Mouse (Mus musculus) neural tube, embryonic 12.5 days (tissue): ENCODE data around the gene Gapdhs. TPM values are rescaled to one million over a fixed set of nuclear protein-coding genes. Genes with fewer than 3 reads are reported as not detected.
A peak's percentile ranks its signal among the peaks of the same experiment; 100 is the strongest.
"Not testable (repeated sequence)": the region's sequence is repeated elsewhere in the genome, so short reads cannot be mapped to it uniquely, and the experiment has no call there.

ENCODE experiments used
- ATAC-seq: fragments of 200-750 bp; cut with Nextera tagmentation; 2 replicates; pipeline ENCODE4 v1.8.0; 2017; ENCODE audit warnings: low read depth, mild to moderate bottlenecking, moderate TSS enrichment, moderate library complexity; ENCODE audit not compliant: low FRiP score
- H3K27ac ChIP-seq: fragments of 300-500 bp; sonication (generic); 2 replicates; pipeline ENCODE4 v1.5.1; 2016
- H3K27me3 ChIP-seq: fragments of 300-500 bp; sonication (generic); replicated peaks from 2 replicates; pipeline ENCODE4 v1.6.1; 2016; ENCODE audit warnings: mild to moderate bottlenecking
- H3K36me3 ChIP-seq: fragments of 300-500 bp; sonication (generic); 2 replicates; pipeline ENCODE4 v1.6.1; 2016; ENCODE audit warnings: mild to moderate bottlenecking
- H3K4me1 ChIP-seq: fragments of 300-500 bp; sonication (generic); 2 replicates; pipeline ENCODE4 v1.6.1; 2016
- H3K4me2 ChIP-seq: fragments of 300-500 bp; sonication (generic); replicated peaks from 2 replicates; pipeline ENCODE4 v1.6.1; 2016; ENCODE audit warnings: mild to moderate bottlenecking
- H3K4me3 ChIP-seq: fragments of 300-500 bp; sonication (generic); 2 replicates; pipeline ENCODE4 v1.5.1; 2016
- H3K9ac ChIP-seq: fragments of 300-500 bp; sonication (generic); 2 replicates; pipeline ENCODE4 v1.6.1; 2016; ENCODE audit warnings: mild to moderate bottlenecking
- H3K9me3 ChIP-seq: fragments of 300-500 bp; sonication (generic); 2 replicates; pipeline ENCODE4 v1.6.1; 2016; ENCODE audit warnings: mild to moderate bottlenecking
- WGBS: fragments of 180-500 bp; shearing (Covaris S2); methylation state at CpG from one replicate; pipeline ENCODE4 v1.1.7; 2016; 5-methylcytosine and 5-hydroxymethylcytosine counted together
- polyA plus RNA-seq: library from polyadenylated mRNA; unstranded; fragments of >200 nt; fragmentation: Nextera tagmentation; extraction: Ambion mirVana; gene quantifications from 2 replicates; pipeline ENCODE4 v1.2.1, GENCODE M21; 2016

The Gapdhs gene
- polyA plus RNA-seq, 1 experiment from 2014 or later: 1.4 TPM

DNA sequence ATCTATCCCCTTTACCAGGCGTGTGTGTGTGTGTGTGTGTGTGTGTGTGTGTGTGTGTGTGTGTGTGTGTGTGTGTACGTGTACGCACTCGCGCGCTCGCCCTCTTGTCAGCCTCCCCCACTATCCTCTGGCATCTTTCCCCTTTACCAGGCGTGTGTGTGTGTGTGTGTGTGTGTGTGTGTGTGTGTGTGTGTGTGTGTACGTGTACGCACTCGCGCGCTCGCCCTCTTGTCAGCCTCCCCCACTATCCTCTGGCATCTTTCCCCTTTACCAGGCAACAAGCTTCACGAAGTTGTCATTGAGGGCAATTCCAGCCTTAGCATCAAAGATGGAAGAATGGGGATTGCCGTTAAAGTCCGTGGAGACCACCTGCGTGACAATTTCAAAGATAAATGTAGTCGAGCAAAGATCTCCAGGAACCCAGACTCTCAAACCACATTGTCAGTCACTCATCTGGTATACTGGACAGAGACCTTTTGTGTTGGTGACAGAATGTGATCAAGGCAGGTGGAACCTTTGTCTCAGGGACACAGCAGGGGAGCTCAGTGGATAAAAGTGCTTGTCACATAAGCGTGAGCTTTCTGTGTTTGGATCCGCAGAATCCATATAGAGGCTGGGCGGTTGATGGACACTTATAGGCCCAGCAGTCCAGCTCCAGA lies 13.3 kb downstream of the Gapdhs start:
- Histone ChIP-seq H3K4me3 (peak overlapping the region; percentile 64), H3K27ac (peak overlapping the region; percentile 83), H3K4me1 (peaks cover 16% of the 10 kb centered on the region), H3K9ac (peak overlapping the region; percentile 77), H3K4me2 (peak overlapping the region; percentile 62), H3K36me3 (peaks cover 29% of the 10 kb centered on the region)
- WGBS: 20% methylated on average over 20 of the region's 22 CpGs
- not testable (repeated sequence) for ATAC-seq, H3K27me3 ChIP-seq, H3K9me3 ChIP-seq

DNA sequence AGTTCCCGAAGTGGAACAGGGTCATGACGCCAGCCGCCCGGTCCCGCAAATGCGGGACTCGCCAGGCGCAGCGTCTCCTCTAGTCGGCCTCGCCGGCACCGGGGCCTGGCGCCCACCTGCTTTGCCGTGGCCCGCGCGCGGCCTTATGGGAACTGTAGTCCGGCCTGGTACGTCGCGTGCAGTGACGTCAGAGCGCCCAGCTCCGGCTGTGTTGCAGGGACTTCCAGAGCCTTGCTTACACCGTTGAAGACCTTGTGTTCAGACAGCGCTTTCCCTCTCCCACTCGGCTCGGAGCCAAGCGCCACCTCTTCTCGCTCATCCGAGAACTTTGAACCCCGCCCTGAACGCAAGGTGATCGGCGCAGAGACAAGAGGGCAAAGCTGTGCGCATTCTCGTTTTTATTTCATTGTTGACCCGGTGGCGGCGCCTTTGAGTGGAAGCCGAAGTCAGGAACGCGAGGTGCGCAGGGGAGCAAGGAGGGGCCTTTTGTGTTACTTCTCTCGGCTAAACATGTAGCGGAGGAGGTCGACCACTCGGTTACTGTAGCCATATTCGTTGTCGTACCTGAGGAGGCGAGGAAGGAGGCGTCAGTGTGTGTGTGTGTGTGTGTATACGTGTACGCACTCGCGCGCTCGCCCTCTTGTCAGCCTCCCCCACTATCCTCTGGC lies 14.0 kb downstream of the Gapdhs start, which contains the start of gene Tmem147:
Tmem147 (minus strand) TSS at position 145 of the 668 bp plus-strand sequence.
- Histone ChIP-seq H3K4me2 (peak within 1 kb of the TSS; percentile 62), H3K36me3 (peaks cover 24% of the 10 kb centered on the region), H3K4me1 (peaks cover 16% of the 10 kb centered on the region), H3K9me3 (no peaks in the 10 kb centered on the region), H3K27ac (peak within 1 kb of the TSS; percentile 83), H3K4me3 (peak within 1 kb of the TSS; percentile 64), H3K9ac (peak within 1 kb of the TSS; percentile 77), H3K27me3 (no peaks in the 10 kb centered on the region)
- under 1% methylated on average over 60 of the region's 60 CpGs for WGBS
- ATAC-seq: peak; percentile 98

DNA sequence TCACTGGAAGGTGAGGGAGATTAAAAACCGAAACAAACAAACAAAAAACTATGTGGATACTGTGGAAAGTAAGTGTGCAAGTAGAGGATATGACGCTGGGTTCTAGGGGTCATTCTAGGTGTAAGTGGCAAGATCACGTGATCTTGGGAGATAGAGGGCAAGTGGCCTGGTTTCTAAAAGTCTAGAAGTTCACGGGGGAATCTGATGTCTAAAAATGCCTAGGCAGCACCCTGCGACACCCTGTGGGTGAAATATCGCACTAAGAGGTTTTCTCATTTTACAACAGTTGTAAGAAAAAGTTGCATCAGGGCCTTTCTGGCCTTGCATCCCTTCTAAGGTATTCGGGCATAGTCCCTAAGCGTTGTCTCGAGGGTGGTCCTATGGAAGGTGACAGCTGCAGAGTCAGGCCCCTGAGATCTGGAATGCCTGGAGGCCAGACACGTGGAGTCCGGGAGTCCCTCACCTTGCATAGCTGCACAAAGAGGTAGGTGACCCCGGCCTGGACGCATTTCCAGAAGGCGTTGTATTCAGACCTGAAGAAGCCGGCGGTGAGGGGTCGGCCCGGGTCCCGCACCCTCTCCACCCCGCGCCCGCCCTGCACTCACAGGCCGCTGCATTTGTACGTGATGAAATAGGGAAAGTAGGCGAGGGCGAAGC lies 14.6 kb downstream of the Gapdhs start:
- H3K4me3 ChIP-seq: peak overlapping the region; percentile 64
- H3K4me2 ChIP-seq: peak overlapping the region; percentile 62
- peak overlapping the region; percentile 77 for H3K9ac ChIP-seq
- peaks cover 16% of the 10 kb centered on the region for H3K4me1 ChIP-seq
- peak; percentile 39 for ATAC-seq
- H3K27ac ChIP-seq: 0 out of 2 replicates have a peak overlapping the region, but pooled peaks have one; percentile 15
- peaks cover 20% of the 10 kb centered on the region for H3K36me3 ChIP-seq
- H3K27me3 ChIP-seq: no peaks in the 10 kb centered on the region
- 8% methylated on average over 26 of the region's 26 CpGs for WGBS
- no peaks in the 10 kb centered on the region for H3K9me3 ChIP-seq

DNA sequence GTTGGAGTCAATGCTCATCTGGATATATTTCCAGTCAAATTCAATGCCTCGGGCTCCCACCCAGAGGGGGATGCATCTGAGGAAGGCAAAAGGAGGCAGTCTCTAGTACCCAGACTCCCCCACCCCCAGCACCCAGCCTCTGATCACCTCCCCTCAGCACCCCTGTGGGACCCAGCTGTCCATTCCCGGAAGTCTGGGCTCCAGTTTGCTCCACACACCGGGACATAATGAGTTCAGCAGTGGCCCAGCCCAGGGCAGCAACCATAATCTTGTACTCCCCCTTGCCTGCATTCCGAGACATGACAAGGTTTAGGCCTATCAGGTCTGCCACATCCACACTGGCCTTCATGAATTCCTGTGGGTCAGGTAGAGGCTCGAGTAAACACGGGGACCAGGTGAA lies 15.3 kb downstream of the Gapdhs start:
- H3K4me3 ChIP-seq: no peak overlapping the region
- H3K27ac ChIP-seq: no peak overlapping the region
- no peaks in the 10 kb centered on the region for H3K27me3 ChIP-seq
- H3K9me3 ChIP-seq: no peaks in the 10 kb centered on the region
- H3K36me3 ChIP-seq: peaks cover 14% of the 10 kb centered on the region
- peaks cover 16% of the 10 kb centered on the region for H3K4me1 ChIP-seq
- no peak for ATAC-seq
- H3K4me2 ChIP-seq: peak overlapping the region; percentile 62
- WGBS: 92% methylated on average over 6 of the region's 6 CpGs
- H3K9ac ChIP-seq: peak overlapping the region; percentile 77

DNA sequence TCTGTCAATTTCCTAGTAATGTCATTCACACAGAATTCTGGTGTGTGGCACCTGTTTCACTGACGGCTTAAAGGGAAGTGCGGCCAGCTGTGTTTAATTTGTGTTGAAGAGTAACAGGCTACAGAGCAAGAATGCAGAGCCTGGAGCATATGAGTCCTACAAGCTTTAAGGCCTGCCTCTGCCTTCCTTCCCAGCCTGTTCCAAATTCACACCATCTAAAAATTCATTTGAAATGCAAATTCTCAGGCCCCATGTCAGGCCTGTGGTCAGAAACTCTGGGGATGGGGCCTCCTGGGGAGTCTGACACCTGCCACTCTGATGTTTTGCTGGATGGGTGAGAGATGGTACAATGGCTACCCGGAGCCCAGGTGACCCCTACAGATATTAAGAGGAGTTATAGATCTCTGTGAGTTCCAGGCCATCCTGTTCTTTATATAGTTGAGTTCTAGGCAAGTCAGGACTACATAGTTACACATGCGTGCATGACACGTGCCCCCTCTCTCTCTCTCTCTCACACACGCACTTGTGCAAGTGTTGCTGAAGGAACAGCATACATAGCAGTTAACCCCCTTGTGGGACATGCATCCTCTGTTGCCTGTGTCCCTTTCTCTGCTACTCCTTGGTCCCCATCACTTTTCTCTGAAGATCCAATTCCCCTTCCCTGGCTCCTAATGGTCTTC lies 20.1 kb downstream of the Gapdhs start:
- Histone ChIP-seq H3K27me3 (0 out of 2 replicates have a peak, but pooled peaks cover 5% of the 10 kb centered on the region), H3K9ac (no peak overlapping the region), H3K4me2 (no peak overlapping the region), H3K27ac (no peak overlapping the region), H3K4me1 (peaks cover 5% of the 10 kb centered on the region), H3K36me3 (peaks cover 3% of the 10 kb centered on the region; the same call in 1 of the 2 replicates), H3K4me3 (no peak overlapping the region), H3K9me3 (no peaks in the 10 kb centered on the region)
- WGBS: 78% methylated on average over 6 of the region's 6 CpGs
- no peak for ATAC-seq

DNA sequence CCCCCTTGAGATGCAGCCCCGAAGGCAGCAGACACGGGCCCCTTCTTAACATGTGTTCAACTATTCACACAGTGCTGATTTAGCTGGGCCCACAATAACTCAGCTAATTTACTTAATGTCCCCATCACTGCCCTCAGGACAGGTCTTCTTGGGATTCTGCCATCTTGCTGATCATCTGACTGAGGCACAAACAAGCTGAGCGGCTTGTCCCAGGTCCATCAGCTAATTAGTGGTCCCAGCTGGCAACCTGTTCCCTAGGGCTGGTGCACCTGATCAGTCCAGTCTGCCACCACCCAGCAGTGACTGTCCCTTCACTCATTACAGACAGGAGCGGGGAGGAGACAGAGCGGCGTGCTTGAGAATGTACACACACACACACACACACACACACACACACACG lies 22.2 kb downstream of the Gapdhs start:
- Histone ChIP-seq H3K27ac (no peak overlapping the region), H3K4me3 (no peak overlapping the region), H3K4me1 (peaks cover 5% of the 10 kb centered on the region; the same call in 1 of the 2 replicates), H3K27me3 (peaks cover 25% of the 10 kb centered on the region; the same call in 1 of the 2 replicates), H3K9ac (no peak overlapping the region), H3K9me3 (no peaks in the 10 kb centered on the region), H3K4me2 (no peak overlapping the region), H3K36me3 (peaks cover 3% of the 10 kb centered on the region; the same call in 1 of the 2 replicates)
- WGBS: 65% methylated on average over 7 of the region's 7 CpGs
- no peak for ATAC-seq

DNA sequence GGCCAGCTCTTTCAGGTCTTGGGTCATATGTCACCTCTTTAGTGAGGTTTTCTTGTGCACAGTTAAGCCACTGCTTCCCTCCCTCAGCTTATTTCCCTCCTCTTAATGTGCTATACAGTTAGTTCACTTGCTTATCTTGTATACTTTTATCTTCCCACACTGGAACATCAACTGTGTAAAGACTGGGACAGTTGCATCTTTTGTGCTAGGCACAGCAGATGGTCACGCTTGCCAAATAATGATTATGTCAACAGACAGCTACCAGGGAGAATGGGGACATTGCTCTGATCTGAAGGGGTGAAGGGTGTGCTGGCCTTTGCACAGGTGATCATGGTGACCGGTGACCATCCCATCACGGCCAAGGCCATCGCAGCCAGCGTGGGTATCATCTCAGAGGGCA lies 23.8 kb downstream of the Gapdhs start:
- Histone ChIP-seq H3K9ac (no peak overlapping the region), H3K4me2 (no peak overlapping the region), H3K36me3 (no peaks in the 10 kb centered on the region), H3K27me3 (peaks cover 29% of the 10 kb centered on the region; the same call in 1 of the 2 replicates), H3K27ac (no peak overlapping the region), H3K4me3 (no peak overlapping the region), H3K4me1 (peaks cover 5% of the 10 kb centered on the region; the same call in 1 of the 2 replicates), H3K9me3 (no peaks in the 10 kb centered on the region)
- no peak for ATAC-seq
- WGBS: 90% methylated on average over 5 of the region's 5 CpGs

DNA sequence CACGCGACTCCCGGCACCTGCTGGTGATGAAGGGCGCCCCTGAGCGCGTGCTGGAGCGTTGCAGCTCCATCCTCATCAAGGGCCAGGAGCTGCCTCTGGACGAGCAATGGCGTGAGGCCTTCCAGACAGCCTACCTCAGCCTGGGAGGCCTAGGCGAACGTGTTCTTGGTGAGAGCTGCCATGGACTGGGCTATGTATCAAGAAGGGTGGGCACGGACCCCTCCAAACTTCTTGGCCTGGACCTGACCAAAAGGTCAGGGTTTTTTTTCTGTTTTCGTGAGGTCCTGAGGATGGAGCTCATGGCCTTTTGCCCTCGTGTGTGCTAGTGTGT lies 25.8 kb downstream of the Gapdhs start:
- H3K27me3 ChIP-seq: peaks cover 29% of the 10 kb centered on the region; the same call in 1 of the 2 replicates
- H3K9me3 ChIP-seq: no peaks in the 10 kb centered on the region
- peak; percentile 42 for ATAC-seq
- no peaks in the 10 kb centered on the region for H3K36me3 ChIP-seq
- 9% methylated on average over 14 of the region's 14 CpGs for WGBS
- H3K9ac ChIP-seq: no peak overlapping the region
- peak overlapping the region; percentile 20 for H3K4me3 ChIP-seq
- no peak overlapping the region for H3K27ac ChIP-seq
- H3K4me1 ChIP-seq: peaks cover 5% of the 10 kb centered on the region; the same call in 1 of the 2 replicates
- peak overlapping the region; percentile 59 for H3K4me2 ChIP-seq

DNA sequence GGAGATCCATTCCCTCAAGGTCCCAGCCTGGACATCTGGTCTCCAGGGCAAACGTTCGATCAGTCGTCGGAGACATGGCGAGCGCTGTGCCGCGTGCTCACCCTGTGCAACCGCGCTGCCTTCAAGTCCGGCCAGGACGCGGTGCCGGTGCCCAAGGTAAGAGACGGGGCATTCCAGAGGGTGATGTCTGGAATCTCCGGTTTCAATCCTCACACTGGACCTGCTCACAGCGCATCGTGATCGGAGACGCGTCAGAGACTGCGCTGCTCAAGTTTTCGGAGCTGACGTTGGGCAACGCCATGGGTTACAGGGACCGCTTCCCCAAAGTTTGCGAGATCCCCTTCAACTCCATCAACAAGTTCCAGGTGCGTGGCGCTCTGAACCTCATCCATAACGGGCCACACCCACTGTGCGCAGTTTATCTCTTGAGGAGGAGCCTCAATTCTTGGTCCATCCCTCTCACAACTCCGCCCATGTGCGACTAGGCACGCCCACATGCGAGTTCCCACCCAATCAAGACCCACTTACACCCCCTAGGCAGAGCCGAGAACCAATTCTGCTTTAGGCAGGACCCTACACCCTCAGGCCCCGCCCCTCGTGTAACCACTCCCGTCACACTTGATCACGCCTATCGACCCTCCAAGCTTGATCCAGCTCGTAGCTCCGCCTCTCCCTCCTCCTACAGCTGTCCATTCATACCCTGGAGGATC lies 26.3 kb downstream of the Gapdhs start:
- 3% methylated on average over 43 of the region's 43 CpGs for WGBS
- H3K9ac ChIP-seq: no peak overlapping the region
- H3K9me3 ChIP-seq: no peaks in the 10 kb centered on the region
- ATAC-seq: peak; percentile 85
- peak overlapping the region; percentile 59 for H3K4me2 ChIP-seq
- no peak overlapping the region for H3K27ac ChIP-seq
- peak overlapping the region; percentile 25 for H3K4me3 ChIP-seq
- peaks cover 29% of the 10 kb centered on the region; the same call in 1 of the 2 replicates for H3K27me3 ChIP-seq
- H3K4me1 ChIP-seq: peaks cover 5% of the 10 kb centered on the region; the same call in 1 of the 2 replicates
- no peaks in the 10 kb centered on the region for H3K36me3 ChIP-seq

DNA sequence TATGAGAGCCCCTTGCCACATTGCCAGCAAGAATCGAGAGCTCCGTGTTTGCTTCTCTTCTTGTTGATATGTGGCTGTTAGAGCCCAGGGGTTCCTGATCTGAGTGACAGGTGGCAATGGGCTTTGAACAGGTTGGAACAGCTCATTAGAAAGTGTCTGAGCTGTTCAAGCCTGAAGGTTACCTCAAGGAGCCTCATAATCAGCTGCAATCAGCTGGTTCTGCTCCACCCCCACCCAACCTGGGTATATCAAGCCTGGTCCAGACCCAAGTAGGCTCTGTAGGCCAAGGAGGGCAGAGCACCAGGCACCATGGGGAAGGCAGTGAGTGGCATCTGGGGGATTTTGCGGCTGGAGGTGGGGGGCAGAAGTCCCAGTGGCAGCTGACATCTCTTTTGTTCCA lies 31.5 kb downstream of the Gapdhs start, which contains the start of gene Atp4a:
Atp4a (plus strand) TSS at position 268 of the 400 bp plus-strand sequence.
- Histone ChIP-seq H3K9me3 (no peaks in the 10 kb centered on the region), H3K36me3 (no peaks in the 10 kb centered on the region), H3K9ac (no peak within 1 kb of the TSS), H3K27ac (no peak within 1 kb of the TSS), H3K4me2 (no peak within 1 kb of the TSS), H3K27me3 (peaks cover 11% of the 10 kb centered on the region; the same call in 1 of the 2 replicates), H3K4me3 (no peak within 1 kb of the TSS), H3K4me1 (no peaks in the 10 kb centered on the region; the same call in 1 of the 2 replicates)
- WGBS: 88% methylated on average over 3 of the region's 3 CpGs
- ATAC-seq: no peak

DNA sequence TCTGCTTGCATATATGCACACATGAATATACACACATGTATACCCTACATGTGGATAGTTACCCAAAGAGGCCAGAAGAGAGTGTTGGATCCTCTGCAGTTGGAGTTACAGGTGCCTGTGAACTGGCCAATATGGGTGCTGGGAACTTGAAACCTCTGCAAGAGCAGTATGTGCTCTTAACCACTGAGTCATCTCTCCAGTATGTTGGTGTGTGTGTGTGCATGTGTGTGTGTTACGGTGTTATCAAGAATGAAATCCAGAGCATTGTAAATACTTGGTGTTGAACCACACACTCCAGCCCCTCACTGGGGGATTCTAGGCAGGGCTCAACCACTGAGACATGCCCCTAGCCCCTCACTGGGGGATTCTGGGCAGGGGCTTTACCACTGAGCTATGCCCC lies 36.0 kb downstream of the Gapdhs start:
- ATAC-seq: no peak
- no peaks in the 10 kb centered on the region for H3K9me3 ChIP-seq
- no peaks in the 10 kb centered on the region for H3K27me3 ChIP-seq
- H3K36me3 ChIP-seq: no peaks in the 10 kb centered on the region
- WGBS: 92% methylated on average over 1 of the region's 1 CpGs
- H3K27ac ChIP-seq: no peak overlapping the region
- H3K4me1 ChIP-seq: no peaks in the 10 kb centered on the region
- no peak overlapping the region for H3K4me3 ChIP-seq
- H3K9ac ChIP-seq: no peak overlapping the region
- no peak overlapping the region for H3K4me2 ChIP-seq
